Mouse (Mus musculus) megakaryocyte-erythroid progenitor cell, adult 5-6 weeks (primary cell): Measurements from ENCODE around the gene Olfr131. TPM values are rescaled to one million over a fixed set of nuclear protein-coding genes. Genes with fewer than 3 reads are reported as not detected.
"Not testable (repeated sequence)": the region's sequence is repeated elsewhere in the genome, so short reads cannot be mapped to it uniquely, and the experiment has no call there.

Experiments
- ATAC-seq: replicated peaks from 2 replicates; pipeline ENCODE4 v1.8.0; 2016; ENCODE audit warnings: mild to moderate bottlenecking, inconsistent platforms; ENCODE audit not compliant: severe bottlenecking, poor library complexity, low FRiP score, low TSS enrichment
- total RNA-seq, 2 experiments: library from RNA; stranded (forward) in 1 of 2; stranded (reverse) in 1 of 2; fragments of 200-1000, 215-1000 nt in 1 of 2; fragments of >200 nt in 1 of 2; fragmentation: Nextera tagmentation in 1 of 2; gene quantifications; 2 replicates each; pipeline ENCODE4 v1.2.3; 2014 to 2017

Olfr131 gene
- total RNA-seq (2014; fragmentation: Nextera tagmentation) (not detected in 2 replicates), total RNA-seq (2017) (not detected in 2 replicates)

DNA sequence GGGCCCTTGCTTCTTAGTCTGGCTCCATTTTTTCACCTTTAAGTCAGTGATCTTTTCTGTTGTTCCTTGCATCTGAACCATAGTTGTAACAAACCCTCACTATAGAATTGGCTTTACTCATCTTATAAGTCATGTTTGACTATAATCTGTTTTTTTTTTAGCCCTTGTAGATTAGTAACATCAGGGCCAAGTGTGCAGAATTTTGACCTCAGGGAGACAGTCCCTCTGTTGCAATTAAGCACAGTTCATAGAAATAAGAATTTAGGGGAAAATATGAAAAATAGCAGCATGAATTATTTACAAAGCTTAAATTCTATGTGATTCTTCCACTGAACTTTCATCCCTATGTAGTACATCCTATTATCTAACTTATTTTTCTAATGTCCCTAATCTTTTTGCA lies at the start of gene Olfr131:
Olfr131 (minus strand) TSS at position 101 of the 400 bp plus-strand sequence.
- no peak for ATAC-seq

DNA sequence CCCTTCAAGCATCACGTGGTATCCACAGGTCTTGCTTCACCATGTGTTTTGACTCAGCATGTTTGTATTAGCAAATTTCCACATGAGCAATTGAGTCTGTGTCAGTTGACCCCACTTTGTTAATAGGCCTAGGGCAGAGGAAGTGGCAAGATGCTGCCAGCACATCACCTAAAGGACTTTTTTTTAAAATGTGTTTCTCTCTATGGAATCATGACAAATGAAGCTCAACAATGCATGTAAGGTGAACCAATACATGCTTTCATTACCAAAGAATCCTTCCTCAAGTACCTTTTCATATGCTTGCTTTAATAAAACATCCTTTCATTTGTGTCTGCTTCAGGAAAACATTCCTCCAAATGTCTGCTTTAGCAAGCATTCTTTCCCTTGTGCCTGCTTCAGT lies 45.9 kb upstream of the Olfr131 start, which contains the start of gene Olfr132:
Olfr132 (minus strand) TSS at position 101 of the 400 bp plus-strand sequence.
- ATAC-seq = no peak

DNA sequence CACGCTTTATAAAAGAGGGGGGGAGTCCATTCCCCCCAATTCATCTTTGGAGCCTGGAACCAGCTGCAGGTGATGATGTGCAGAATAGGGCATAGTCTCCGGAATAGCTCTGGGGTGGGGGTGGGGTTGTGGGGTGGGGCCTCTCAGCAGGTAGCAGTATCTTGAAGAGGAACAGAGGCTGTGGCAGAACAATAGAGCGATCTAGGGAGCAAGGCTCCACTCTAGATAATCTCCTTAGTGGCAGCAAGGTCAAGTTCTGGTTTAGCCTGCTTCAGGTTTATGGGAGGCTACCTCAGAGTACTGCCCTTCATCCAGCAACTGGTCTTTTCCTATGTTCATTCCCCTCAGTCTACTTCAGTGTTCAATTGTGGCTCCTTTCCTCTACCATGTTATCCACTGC lies 36.9 kb upstream of the Olfr131 start:
- ATAC-seq = not testable (repeated sequence)

DNA sequence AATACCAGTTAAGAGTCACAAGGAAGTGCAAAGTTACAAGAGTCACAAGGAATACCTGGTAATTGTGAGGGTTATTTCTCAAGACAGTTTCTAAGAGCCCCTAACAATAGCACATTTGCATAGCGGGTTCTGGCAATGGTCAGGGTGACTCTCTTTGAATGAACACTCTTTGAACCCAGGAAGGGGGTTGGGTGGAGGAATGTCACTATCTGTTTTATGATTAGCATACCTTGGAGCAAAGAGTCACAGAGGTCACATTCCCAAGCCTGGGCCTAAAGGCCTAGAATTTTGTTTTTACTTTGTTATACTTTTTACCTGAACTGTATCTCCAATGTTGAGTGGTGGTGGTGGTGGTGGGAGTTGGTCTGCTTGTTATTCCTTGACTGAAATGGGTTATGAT lies 35.7 kb upstream of the Olfr131 start:
- not testable (repeated sequence) for ATAC-seq

DNA sequence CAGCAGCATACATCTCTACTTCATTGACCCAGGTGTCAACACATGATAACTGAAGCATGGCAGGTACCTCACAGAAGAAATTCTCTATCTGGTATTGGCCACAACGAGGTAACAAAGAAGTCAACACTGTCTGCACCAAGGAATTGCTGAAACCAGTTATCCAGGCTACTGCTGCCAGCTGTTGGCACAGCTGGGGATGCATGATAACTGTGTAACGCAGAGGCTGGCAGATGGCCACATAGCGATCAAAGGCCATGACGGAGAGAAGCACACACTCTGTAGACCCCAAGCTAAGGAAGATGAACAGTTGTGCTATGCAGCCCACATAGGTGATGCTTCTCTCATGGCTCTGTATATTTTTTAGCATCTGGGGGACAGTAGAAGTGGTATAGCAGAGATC lies 6.1 kb downstream of the Olfr131 start:
- no peak for ATAC-seq

DNA sequence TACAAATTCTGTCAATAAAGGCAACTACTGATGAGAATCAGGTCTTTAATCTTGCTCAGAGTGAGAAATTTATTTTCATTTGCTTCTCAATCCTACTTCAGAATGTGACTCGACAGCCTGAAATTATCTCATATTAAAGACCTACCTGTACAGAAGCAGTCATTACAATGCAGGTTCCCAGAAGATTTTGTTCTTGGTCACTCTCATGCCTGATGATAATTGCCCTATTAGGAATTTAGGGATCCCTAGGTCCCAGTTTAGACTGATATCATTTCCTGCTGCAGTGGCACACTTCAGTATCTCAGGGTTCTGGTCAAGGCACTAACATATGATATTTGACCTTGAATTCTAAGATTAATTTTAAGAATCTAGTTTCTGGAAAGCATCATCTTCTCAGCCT lies 24.9 kb downstream of the Olfr131 start, which contains the start of gene Olfr130:
Olfr130 (plus strand) TSS at position 301 of the 400 bp plus-strand sequence.
- no peak for ATAC-seq

DNA sequence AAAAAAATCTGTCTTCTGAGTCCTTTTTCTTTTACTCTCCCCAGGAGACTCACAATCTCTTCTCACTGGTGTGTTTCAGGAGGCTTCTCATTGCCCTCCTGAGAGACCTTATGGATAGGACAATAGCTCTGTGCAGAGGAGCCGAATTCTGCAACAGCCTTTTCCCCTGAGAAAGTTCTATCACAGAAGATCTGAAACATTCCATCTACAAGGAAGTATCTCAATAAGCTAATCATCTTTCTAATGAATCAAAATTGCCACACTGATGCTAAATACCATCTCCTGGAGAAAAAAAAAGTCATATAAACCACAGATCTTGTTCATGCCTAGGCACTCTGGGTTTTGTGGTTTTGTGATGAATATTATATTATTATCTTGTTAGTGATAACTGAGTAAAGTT lies 28.5 kb downstream of the Olfr131 start, which contains the start of gene Olfr129:
Olfr129 (minus strand) TSS at position 101 of the 400 bp plus-strand sequence.
- ATAC-seq = no peak

Other genes with a start within 250 kb of the Olfr131 start
- not detected in 2 replicates for gene Olfr126, start 241.2 kb downstream of the Olfr131 start, total RNA-seq (2014; fragmentation: Nextera tagmentation)
- not detected in 2 replicates for gene Olfr126, start 241.2 kb downstream of the Olfr131 start, total RNA-seq (2017)
- not detected in 2 replicates for gene Olfr127, start 188.3 kb downstream of the Olfr131 start, total RNA-seq (2014; fragmentation: Nextera tagmentation)
- not detected in 2 replicates for gene Olfr127, start 188.3 kb downstream of the Olfr131 start, total RNA-seq (2017)
- gene Olfr128, start 168.1 kb downstream of the Olfr131 start, total RNA-seq (2014; fragmentation: Nextera tagmentation) = not detected in 2 replicates
- gene Olfr128, start 168.1 kb downstream of the Olfr131 start, total RNA-seq (2017) = not detected in 2 replicates
- gene Olfr761, start 135.6 kb downstream of the Olfr131 start, total RNA-seq (2014; fragmentation: Nextera tagmentation) = not detected in 2 replicates
- not detected in 2 replicates for gene Olfr761, start 135.6 kb downstream of the Olfr131 start, total RNA-seq (2017)
- not detected in 2 replicates for gene Olfr129, start 28.6 kb downstream of the Olfr131 start, total RNA-seq (2014; fragmentation: Nextera tagmentation)
- not detected in 2 replicates for gene Olfr129, start 28.6 kb downstream of the Olfr131 start, total RNA-seq (2017)
- not detected in 2 replicates for gene Olfr130, start 24.8 kb downstream of the Olfr131 start, total RNA-seq (2014; fragmentation: Nextera tagmentation)
- not detected in 2 replicates for gene Olfr130, start 24.8 kb downstream of the Olfr131 start, total RNA-seq (2017)
- not detected in 2 replicates for gene Olfr132, start 45.8 kb upstream of the Olfr131 start, total RNA-seq (2014; fragmentation: Nextera tagmentation)
- not detected in 2 replicates for gene Olfr132, start 45.8 kb upstream of the Olfr131 start, total RNA-seq (2017)
- gene Olfr133, start 56.6 kb upstream of the Olfr131 start, total RNA-seq (2014; fragmentation: Nextera tagmentation) = not detected in 2 replicates
- gene Olfr133, start 56.6 kb upstream of the Olfr131 start, total RNA-seq (2017) = not detected in 2 replicates
- not detected in 2 replicates for gene Olfr134, start 82.7 kb upstream of the Olfr131 start, total RNA-seq (2014; fragmentation: Nextera tagmentation)
- gene Olfr134, start 82.7 kb upstream of the Olfr131 start, total RNA-seq (2017) = not detected in 2 replicates
- not detected in 2 replicates for gene Olfr135, start 115.6 kb upstream of the Olfr131 start, total RNA-seq (2014; fragmentation: Nextera tagmentation)
- gene Olfr135, start 115.6 kb upstream of the Olfr131 start, total RNA-seq (2017) = not detected in 2 replicates
- gene Olfr138, start 172.3 kb upstream of the Olfr131 start, total RNA-seq (2014; fragmentation: Nextera tagmentation) = not detected in 2 replicates
- gene Olfr138, start 172.3 kb upstream of the Olfr131 start, total RNA-seq (2017) = not detected in 2 replicates
- not detected in 2 replicates for gene Olfr137, start 218.9 kb upstream of the Olfr131 start, total RNA-seq (2014; fragmentation: Nextera tagmentation)
- gene Olfr137, start 218.9 kb upstream of the Olfr131 start, total RNA-seq (2017) = not detected in 2 replicates
- not detected in 2 replicates for gene Olfr136, start 241.1 kb upstream of the Olfr131 start, total RNA-seq (2014; fragmentation: Nextera tagmentation)
- gene Olfr136, start 241.1 kb upstream of the Olfr131 start, total RNA-seq (2017) = not detected in 2 replicates